Mouse (Mus musculus) heart, adult 18-20 months (tissue): ENCODE results near the gene Nufip1. TPM values are rescaled to one million over a fixed set of nuclear protein-coding genes. Genes with fewer than 3 reads are reported as not detected.

Source experiments
- DNase-seq, 2 experiments: peaks; one replicate each; pipeline ENCODE4 v3.0.0; 2021 to 2022; ENCODE audit warnings: mixed read lengths in 1 of 2
- long read RNA-seq, 2 experiments: library from polyadenylated mRNA; stranded (forward); transcript quantifications; one replicate each; pipeline ENCODE4 v2.0.0; 2021
- total RNA-seq, 2 experiments: library from RNA; stranded (reverse); gene quantifications; 2 replicates each; pipeline ENCODE4 v1.2.3; 2021

Nufip1 gene
- total RNA-seq = 1 to 10 TPM; 3.3 to 3.7 TPM
- long read RNA-seq, experiment 1, transcript Nufip1-201 (10 exons, 3,974 nt) = major isoform, 10 of 11 reads
- long read RNA-seq, experiment 1, partial matches to known transcripts = 1 of 11 reads
- long read RNA-seq, experiment 1, other reads (novel, unspliced or antisense) = 0 of 11 reads
- long read RNA-seq, experiment 2, partial matches to known transcripts = 1 of 4 reads
- long read RNA-seq, experiment 2, other reads (novel, unspliced or antisense) = 0 of 4 reads

DNA sequence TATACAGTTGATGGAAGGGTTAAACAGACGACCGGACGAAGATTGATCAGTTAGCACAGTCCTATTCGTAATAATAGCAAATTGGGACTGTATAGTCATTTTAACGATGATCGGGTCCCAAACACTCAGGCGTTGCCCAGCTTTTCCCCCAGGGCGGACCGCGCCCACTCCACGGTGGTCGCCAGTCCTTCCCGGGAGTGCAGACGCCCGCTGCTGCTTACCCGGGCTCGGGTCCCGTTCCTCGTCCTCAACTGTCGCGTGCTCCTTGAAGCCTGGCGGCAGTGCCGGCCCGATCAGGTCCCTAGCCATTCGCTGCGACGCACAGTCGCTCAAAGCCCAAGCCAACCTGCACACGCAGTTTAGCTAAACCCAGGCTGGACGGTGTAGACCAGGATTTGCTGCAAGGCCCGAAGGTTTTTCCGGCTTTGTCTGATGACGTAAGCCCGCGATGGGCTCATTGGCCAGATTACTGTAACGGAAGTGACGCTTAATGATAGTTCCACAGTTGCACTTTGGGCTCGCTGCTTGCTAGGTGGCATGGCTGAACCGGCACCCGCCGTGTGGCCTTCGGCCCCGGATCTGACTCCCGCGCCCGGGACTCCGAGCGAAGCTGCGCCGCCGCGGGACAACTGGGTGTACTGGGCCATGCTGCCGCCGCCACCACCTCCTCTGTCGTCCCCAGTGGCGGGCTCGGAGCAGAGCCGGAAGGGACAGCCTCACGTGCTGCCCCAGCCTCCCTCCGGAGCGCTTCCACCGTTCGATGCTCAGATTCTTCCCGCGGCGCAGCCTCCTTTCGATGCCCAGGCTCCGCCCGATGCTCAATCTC is at the start of gene Nufip1, which contains the start of gene Gpalpp1:
Gene Nufip1, plus strand, starts transcription at position 496 of the 826 bp plus-strand sequence.
Gene Gpalpp1, minus strand, starts transcription at position 365 of the 826 bp plus-strand sequence.
- peak; percentile 93 to 94 for DNase-seq

DNA sequence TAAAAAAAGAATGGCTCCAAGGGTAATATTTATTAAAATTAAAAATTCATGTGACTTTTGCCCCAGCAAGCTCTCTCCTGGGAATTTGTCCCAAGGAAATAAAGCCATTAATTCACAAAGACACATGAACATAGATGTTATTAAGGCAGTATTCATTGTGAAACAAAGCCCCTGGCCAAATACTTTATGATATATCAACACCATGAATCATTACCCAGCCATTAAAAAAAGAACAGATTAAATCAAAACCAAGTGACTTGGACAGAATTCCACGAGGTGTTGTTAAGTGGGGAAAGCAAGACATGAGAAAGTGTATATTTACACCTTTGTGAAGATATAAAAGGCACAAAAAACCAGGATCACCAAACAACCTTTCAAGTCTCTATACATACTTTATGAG is 43.5 kb upstream of the Nufip1 start:
- no peak for DNase-seq

GRCm38 (mm10) chr14:76068296-76068695 is 42.4 kb upstream of the Nufip1 start:
- no peak for DNase-seq

DNA sequence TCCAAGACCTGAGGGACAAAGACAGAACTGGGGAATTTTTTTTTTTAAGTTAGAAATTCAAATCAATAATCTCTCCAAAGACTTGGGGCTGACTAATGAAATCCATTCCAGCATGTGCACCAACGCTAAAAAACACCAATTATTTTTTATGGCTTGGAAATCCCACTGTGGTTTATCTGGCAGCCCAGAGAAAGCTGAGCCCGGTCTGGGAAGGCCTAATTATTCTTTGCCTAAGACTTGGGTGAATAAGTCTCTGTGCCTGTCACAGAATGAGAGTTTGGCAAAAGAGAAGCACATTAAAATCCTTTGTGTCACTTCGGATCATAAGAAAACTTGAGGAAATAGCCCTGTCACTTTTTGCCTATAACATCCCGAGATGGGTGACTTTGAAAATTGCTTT is 41.4 kb upstream of the Nufip1 start:
- DNase-seq = no peak

- no peak for DNase-seq
These were observed 38.1 kb upstream of the Nufip1 start for GRCm38 (mm10) chr14:76072626-76073025.

DNA sequence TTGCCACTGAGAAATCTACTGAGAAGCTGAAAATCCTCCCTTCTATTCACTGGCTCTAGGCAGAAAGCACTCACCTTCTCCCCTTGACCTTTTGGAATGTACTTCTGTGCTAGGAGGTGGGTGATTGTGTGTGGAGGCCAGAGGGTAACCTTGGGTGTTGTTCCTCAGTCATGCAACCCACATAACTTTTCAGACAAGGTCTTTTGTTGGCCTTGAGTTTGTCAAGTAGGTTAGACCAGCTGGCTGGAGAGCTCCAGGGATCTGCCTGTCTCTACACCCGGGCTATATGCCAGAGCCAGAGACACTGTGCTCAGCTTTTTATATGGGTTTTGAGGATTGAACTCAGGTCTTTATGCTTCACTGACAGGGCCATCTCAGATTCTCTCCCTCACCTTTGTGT is 36.5 kb upstream of the Nufip1 start:
- no peak for DNase-seq

DNA sequence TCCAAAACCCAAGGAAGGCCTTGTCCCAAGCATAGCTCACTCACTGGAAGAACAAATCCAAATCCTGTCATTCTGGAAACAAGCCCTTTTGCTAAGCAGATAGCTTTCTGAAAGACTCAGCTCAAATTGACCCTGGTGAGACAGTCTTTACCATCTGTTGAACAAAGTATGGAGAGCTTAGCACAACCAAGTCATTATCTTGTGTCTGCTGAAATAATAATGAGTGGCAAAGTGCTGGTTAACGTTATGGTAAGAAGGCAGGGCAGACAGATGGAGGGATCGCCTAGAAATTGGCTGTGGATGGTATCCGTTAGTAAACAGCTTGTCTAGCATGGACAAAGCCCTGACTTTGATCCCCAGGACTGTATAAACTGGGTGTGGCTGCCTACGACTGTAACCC is 35.0 kb upstream of the Nufip1 start:
- no peak for DNase-seq

- DNase-seq = no peak
These were observed 34.1 kb upstream of the Nufip1 start for GRCm38 (mm10) chr14:76076602-76077001.

DNA sequence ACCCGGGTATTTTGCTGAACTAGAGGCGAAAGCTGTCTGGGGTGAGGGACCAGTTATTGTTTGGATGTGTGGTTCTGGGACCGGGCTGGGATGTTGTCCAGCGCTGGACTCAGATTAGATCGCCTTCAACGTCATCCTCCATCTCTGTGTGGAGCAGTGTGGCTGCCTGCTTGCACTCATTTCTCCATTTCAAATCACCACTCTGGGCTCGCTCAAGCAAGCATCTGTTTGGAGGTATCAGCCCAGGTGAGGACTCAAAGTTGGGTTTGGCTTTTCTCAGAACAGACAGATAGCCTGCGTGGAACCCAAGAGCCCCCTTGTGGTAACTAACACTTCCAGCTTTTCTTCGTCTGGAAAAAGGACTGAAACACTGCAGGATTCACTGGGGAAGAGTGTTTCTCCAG is 33.6 kb upstream of the Nufip1 start:
- DNase-seq = peak; percentile 10 to 54

GRCm38 (mm10) chr14:76081451-76081850 is 29.2 kb upstream of the Nufip1 start:
- peak; percentile 11 to 18 for DNase-seq

- DNase-seq = no peak
These were observed 28.5 kb upstream of the Nufip1 start for GRCm38 (mm10) chr14:76082086-76082636.

DNA sequence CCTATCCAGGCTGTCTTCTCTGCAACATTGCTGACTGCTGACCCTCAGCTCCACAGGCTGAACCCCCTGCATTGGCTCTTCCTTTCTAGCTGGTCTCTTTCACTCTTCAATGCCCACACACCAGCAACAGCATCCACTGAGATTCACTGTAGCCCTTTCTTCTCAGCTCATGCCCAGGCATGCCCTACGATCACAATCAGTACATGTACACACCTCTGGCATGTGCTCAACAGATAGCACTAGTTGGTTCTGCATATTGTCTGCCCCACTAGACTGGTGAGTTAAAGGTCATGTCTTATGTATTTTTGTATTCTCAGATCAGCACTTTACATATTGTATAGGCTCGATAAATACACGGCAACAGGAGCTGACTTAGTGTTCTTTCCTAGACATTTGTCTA is 26.5 kb upstream of the Nufip1 start:
- DNase-seq = no peak

DNA sequence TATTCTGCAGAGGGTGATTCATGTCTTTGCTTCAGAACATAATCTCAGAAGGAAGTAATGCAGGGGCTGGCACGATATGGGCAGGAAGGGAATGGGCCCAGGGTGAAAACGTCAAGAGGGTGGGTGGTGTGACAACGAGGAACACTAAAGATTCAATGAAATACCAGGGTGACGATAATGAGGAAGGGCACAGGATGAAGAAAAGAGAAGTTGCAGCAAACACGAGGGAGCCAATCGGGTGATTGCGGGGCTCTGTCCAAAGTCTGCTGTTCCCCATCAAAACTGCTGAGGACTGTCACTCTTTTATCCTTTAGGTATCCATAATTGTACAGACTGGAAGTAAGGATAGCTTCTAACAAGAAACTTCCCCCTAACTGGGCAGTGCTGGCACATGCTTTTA is 13.4 kb upstream of the Nufip1 start:
- no peak for DNase-seq

GRCm38 (mm10) chr14:76097815-76098214 is 12.9 kb upstream of the Nufip1 start:
- no peak for DNase-seq

GRCm38 (mm10) chr14:76099543-76099942 is 11.1 kb upstream of the Nufip1 start:
- DNase-seq = no peak

- DNase-seq = no peak
These were observed 5.1 kb downstream of the Nufip1 start for GRCm38 (mm10) chr14:76115744-76116143.

DNA sequence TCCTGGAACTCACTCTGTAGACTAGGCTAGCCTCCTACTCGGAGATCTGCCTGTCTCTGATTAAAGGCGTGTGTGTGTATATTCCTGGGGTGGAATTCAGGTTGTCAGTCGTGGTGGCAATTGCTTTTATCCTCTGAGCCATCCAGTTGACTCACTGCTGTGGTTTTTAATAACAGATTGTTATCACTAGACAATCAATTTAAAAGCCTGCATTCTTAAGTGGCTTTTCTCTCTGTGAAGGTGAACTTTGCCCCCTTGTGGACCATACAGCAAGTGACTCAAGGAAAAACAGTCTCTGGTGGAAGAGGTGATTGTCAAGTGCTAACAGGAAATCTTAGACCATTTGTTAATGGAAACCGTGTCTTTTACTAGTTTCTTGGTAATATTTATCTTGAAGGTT is 8.3 kb downstream of the Nufip1 start:
- no peak for DNase-seq

DNA sequence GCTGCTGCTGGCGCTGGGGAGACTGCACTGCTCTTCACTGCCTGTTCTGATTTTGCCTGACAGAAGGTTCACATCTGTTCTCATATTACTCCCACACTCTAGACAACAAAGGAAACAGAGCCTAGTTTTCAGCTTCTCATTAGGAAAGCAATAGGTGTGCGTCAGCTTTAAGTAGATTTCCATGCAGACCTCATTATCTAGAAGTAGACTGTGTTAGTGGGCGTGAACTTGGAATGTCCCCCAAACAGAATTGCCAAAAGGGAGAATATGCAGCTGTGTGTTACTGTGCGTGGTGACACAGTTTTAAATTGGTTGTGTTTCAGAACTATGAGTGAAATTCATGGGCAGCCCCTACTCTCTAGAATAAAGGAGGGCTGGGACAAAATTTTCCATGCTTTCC is 9.8 kb downstream of the Nufip1 start:
- DNase-seq = peak; percentile 21

DNA sequence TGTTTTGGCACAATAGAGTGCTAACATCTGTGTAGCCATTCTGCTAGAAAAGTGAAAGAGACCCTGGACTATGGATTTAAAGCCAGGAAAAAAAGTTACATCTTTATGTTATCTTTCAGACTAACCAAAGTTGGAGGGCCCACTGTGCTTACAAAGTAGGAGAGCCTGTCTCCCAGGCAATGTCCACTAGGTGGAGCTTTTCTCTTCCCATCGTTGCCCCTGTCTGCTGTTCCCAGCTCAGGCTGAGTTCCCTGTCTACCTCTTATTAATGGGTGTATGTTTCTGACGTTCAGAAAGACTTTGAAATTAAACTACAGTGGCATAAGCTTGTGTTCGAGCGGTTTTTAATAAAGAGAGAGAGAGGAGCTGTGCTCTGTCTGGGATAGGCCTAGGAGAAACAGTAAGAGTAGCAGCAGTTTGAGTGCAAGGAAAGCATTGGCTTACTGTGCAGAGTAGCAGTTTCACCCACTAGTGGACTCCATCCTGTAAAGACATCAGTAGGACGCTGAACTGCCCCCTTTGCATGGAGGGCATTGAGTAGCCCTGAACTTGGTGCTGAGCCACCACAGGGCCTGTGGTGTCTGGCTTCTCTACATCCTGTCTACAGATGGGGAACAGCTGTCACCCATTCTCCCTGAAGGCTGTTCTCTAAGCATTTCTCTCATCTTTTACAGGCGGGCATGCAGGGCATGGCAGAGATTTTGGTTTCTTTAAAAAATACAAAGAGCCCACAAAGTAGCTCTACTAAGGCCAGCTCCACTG is 11.4 kb downstream of the Nufip1 start:
- peak; percentile 46 to 65 for DNase-seq

DNA sequence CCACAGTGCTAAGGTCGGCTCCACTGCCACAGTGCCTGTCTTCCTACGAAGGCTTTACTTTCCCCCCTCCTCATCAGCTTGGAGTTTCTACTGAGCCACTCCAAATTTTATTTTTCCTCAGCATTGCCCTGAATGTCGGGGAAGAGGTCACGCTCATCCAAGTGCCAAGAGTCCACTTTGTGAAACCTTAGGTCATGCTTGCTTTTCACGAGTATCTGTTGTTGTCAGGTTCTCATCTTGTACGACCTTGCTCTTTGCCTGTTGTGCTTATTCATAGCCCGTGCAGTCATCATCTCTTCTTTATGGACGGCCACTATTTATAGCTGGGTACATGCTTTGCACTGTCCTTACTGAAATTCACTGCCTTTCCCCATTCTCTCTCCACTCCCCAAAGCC is 12.0 kb downstream of the Nufip1 start:
- no peak for DNase-seq

- no peak for DNase-seq
These were observed 16.6 kb downstream of the Nufip1 start for GRCm38 (mm10) chr14:76127311-76127710.

- DNase-seq = no peak
These were observed 17.5 kb downstream of the Nufip1 start for GRCm38 (mm10) chr14:76128174-76128573.

GRCm38 (mm10) chr14:76134975-76135374 is 24.3 kb downstream of the Nufip1 start:
- no peak for DNase-seq
